Mouse (Mus musculus): ENCODE results near the gene Tomm40l.

- TF ChIP-seq POLR2A (IDR thresholded peaks at IDR 0.05; ENCODE audit: borderline replicate concordance, insufficient read depth, low read length): no peak
- no peak for TF ChIP-seq CTCF (IDR thresholded peaks at IDR 0.05; ENCODE audit: borderline replicate concordance, insufficient read depth, low read depth, low read length)
Observed at GRCm38 (mm10) chr1:171184314-171184713, 38.0 kb downstream of the Tomm40l start.
